27 mouse cellular contexts compared by ENCODE assay signal in the genomic region with DNA sequence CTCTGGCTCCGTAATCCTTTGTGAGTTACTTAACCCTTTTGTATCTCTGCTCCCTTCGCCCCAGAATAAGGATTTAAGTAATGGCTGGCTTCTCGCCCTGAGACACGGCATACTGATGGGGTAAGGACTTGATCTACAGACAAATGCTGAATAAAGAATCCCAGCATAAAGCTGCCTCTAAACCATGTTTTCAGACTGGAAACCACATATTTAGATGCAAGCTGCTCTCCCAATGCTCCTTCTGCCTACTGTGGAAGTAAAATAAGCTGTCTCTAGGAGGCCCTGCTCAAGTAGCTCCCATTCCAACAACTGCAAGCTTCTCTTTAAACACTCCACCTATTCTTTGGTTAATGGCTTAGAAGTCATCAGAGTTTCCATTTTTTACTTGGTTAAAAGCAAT.
DNase-seq lines count a peak whose midpoint lies in the region; ATAC-seq and TF ChIP-seq lines count a peak whose summit lies in the region.
"Had no signal": no experiment of that assay in that cellular context is flagged by ENCODE, and none has a peak within 500 bp of the region (broad histone marks: within the 10 kb centered on the region; RNA-seq: fewer than 3 reads in every experiment).

No protein-coding gene starts in this region.

- H3K9ac ChIP-seq in neural tube, embryonic 15.5 days (replicated peaks), result no peak overlapping the region
- H3K9ac ChIP-seq: embryonic facial prominence, embryonic 12.5 days; embryonic facial prominence, embryonic 15.5 days; forebrain, embryonic 12.5 days; forebrain, embryonic 15.5 days; heart, embryonic 12.5 days; heart, embryonic 15.5 days; hindbrain, embryonic 13.5 days had no signal

- DNase-seq in frontal cortex, postnatal 25 days (ENCODE audit: low spot score in 2 of 2), result no peak
- DNase-seq in left cerebral cortex, adult 2 months (ENCODE audit: extremely low spot score in 1 of 2, low spot score in 2 of 2), result no peak
- DNase-seq in left cerebral cortex, adult 11 months (ENCODE audit: low spot score), result no peak
- no peak for DNase-seq in neural tube, embryonic 10.5 days (ENCODE audit: extremely low spot score, low spot score)
- DNase-seq: adrenal gland, adult 2 months; adrenal gland, postnatal 14 days; B cell, adult 2 months; cerebellum, adult 18-20 months; cerebellum, adult 9-10 months; cerebellum, postnatal 14 days; gastrocnemius, postnatal 25 days; heart, adult 18-20 months; heart, postnatal 10 days; heart, postnatal 36 days had no signal

- 0 out of 2 replicates have a peak, but pooled peaks cover 5% of the 10 kb centered on the region for H3K4me1 ChIP-seq in neural tube, embryonic 15.5 days
- H3K4me1 ChIP-seq: embryonic facial prominence, embryonic 12.5 days; embryonic facial prominence, embryonic 15.5 days had no signal

- H3K36me3 ChIP-seq in neural tube, embryonic 15.5 days, result 0 out of 2 replicates have a peak, but pooled peaks cover 2% of the 10 kb centered on the region
- H3K36me3 ChIP-seq: forebrain, embryonic 12.5 days had no signal

- no peak for TF ChIP-seq CTCF in left cerebral cortex, adult 2 months (IDR thresholded peaks at IDR 0.05)

- no peak overlapping the region for H3K4me3 ChIP-seq in left cerebral cortex, adult 2 months
- no peak overlapping the region for H3K4me3 ChIP-seq in neural tube, embryonic 15.5 days (replicated peaks)
- H3K4me3 ChIP-seq: embryonic facial prominence, embryonic 12.5 days; embryonic facial prominence, embryonic 15.5 days; forebrain, embryonic 12.5 days; forebrain, embryonic 15.5 days; heart, embryonic 12.5 days; heart, embryonic 15.5 days; hindbrain, embryonic 10.5 days; hindbrain, embryonic 13.5 days had no signal

- peak; percentile 24; the same call in 1 of the 2 replicates for ATAC-seq in frontal cortex, adult (ENCODE audit: low TSS enrichment)
- ATAC-seq in neural tube, embryonic 15.5 days (ENCODE audit: low FRiP score), result no peak
- no peak for ATAC-seq in CD4-positive, CD25-positive, alpha-beta regulatory T cell, adult 4 months
- ATAC-seq: forebrain, embryonic 15.5 days; hindbrain, postnatal 0 days; inflammation-experienced regulatory T-cells, adult 6 months had no signal

- no peak overlapping the region for H3K4me2 ChIP-seq in neural tube, embryonic 15.5 days
- H3K4me2 ChIP-seq: embryonic facial prominence, embryonic 12.5 days; embryonic facial prominence, embryonic 15.5 days; forebrain, embryonic 12.5 days; forebrain, embryonic 15.5 days; heart, embryonic 12.5 days; heart, embryonic 15.5 days; hindbrain, embryonic 13.5 days had no signal

- H3K9me3 ChIP-seq in neural tube, embryonic 15.5 days (replicated peaks), result no peaks in the 10 kb centered on the region
- H3K9me3 ChIP-seq: embryonic facial prominence, embryonic 12.5 days; embryonic facial prominence, embryonic 15.5 days; forebrain, embryonic 12.5 days; forebrain, embryonic 15.5 days; heart, embryonic 12.5 days; heart, embryonic 15.5 days; hindbrain, embryonic 10.5 days; hindbrain, embryonic 13.5 days had no signal

- 65% methylated on average over 4 of the region's 4 CpGs for WGBS in neural tube, embryonic 15.5 days

- no peaks in the 10 kb centered on the region for H3K27me3 ChIP-seq in neural tube, embryonic 15.5 days (replicated peaks)
- H3K27me3 ChIP-seq: embryonic facial prominence, embryonic 12.5 days; embryonic facial prominence, embryonic 15.5 days; forebrain, embryonic 12.5 days; forebrain, embryonic 15.5 days; heart, embryonic 12.5 days; heart, embryonic 15.5 days; hindbrain, embryonic 13.5 days had no signal

- peak overlapping the region; percentile 78 for H3K27ac ChIP-seq in left cerebral cortex, adult 2 months
- 0 out of 2 replicates have a peak overlapping the region, but pooled peaks have one; percentile 30 for H3K27ac ChIP-seq in neural tube, embryonic 15.5 days (replicated peaks)
- H3K27ac ChIP-seq: embryonic facial prominence, embryonic 12.5 days; embryonic facial prominence, embryonic 15.5 days; forebrain, embryonic 12.5 days; forebrain, embryonic 15.5 days; hindbrain, embryonic 10.5 days; hindbrain, embryonic 13.5 days had no signal

- intact Hi-C loops in left cerebral cortex, adult 2 months (cut with DNase I), result loop anchor here (5.0 kb wide), 1 partner anchor 44 kb away; no protein-coding TSS in a partner anchor
